Mouse (Mus musculus) liver, embryonic 11.5 days (tissue): Measurements from ENCODE around the gene Trpm3. TPM values are rescaled to one million over a fixed set of nuclear protein-coding genes. Genes with fewer than 3 reads are reported as not detected.
"Not testable (repeated sequence)": the region's sequence is repeated elsewhere in the genome, so short reads cannot be mapped to it uniquely, and the experiment has no call there.

Experiments used
- ATAC-seq: fragments of 200-750 bp; cut with Nextera tagmentation; replicated peaks from 2 replicates; pipeline ENCODE4 v1.8.0; 2017; ENCODE audit warnings: moderate number of reproducible peaks, mild to moderate bottlenecking, moderate TSS enrichment, moderate library complexity; ENCODE audit not compliant: low FRiP score
- DNase-seq: peaks from one replicate; pipeline ENCODE4 v3.0.0-alpha.2; 2017; ENCODE audit warnings: low spot score
- H3K27ac ChIP-seq: fragments of 300-500 bp; sonication (generic); 2 replicates; pipeline ENCODE4 v1.5.1; 2014; ENCODE audit warnings: mild to moderate bottlenecking, low read depth, low read length, control low read depth
- H3K27me3 ChIP-seq: fragments of 300-500 bp; sonication (generic); replicated peaks from 2 replicates; pipeline ENCODE4 v1.6.1; 2014; ENCODE audit warnings: low read length, mixed read lengths; ENCODE audit not compliant: control insufficient read depth, insufficient read depth
- H3K36me3 ChIP-seq: fragments of 300-500 bp; sonication (generic); 2 replicates; pipeline ENCODE4 v1.6.1; 2014; ENCODE audit warnings: mild to moderate bottlenecking, low read length, moderate library complexity, mixed read lengths; ENCODE audit not compliant: control insufficient read depth, insufficient read depth
- H3K4me1 ChIP-seq: fragments of 300-500 bp; sonication (generic); replicated peaks from 2 replicates; pipeline ENCODE4 v1.6.1; 2014; ENCODE audit warnings: low read length, mixed read lengths; ENCODE audit not compliant: control insufficient read depth, insufficient read depth
- H3K4me2 ChIP-seq: fragments of 300-500 bp; sonication (generic); 2 replicates; pipeline ENCODE4 v1.6.1; 2014; ENCODE audit warnings: mild to moderate bottlenecking, control low read depth, moderate library complexity
- H3K4me3 ChIP-seq: fragments of 300-500 bp; sonication (generic); 2 replicates; pipeline ENCODE4 v1.5.1; 2014; ENCODE audit warnings: low read depth, low read length, control low read depth
- H3K9ac ChIP-seq: fragments of 300-500 bp; sonication (generic); 2 replicates; pipeline ENCODE4 v1.6.1; 2014; ENCODE audit warnings: low read depth, low read length, control low read depth
- H3K9me3 ChIP-seq: fragments of 300-500 bp; sonication (generic); 2 replicates; pipeline ENCODE4 v1.6.1; 2016; ENCODE audit warnings: low read length, inconsistent platforms, mixed read lengths; ENCODE audit not compliant: control insufficient read depth
- WGBS: fragments of 180-500 bp; shearing (Covaris S2); extraction: QIAGEN DNeasy Blood & Tissue Kit; methylation state at CpG from one replicate; pipeline ENCODE4 v1.1.7; 2014; 5-methylcytosine and 5-hydroxymethylcytosine counted together
- polyA plus RNA-seq: library from polyadenylated mRNA; unstranded; fragments of >200 nt; fragmentation: Nextera tagmentation; extraction: Ambion mirVana; gene quantifications from 2 replicates; pipeline ENCODE4 v1.2.1, GENCODE M21; 2014

Gene Trpm3
- polyA plus RNA-seq, 1 experiment from 2014 or later: 0.26 TPM

- H3K4me1 ChIP-seq, H3K36me3 ChIP-seq, H3K9me3 ChIP-seq, H3K4me2 ChIP-seq, DNase-seq, H3K4me3 ChIP-seq, H3K27me3 ChIP-seq, H3K9ac ChIP-seq, H3K27ac ChIP-seq, ATAC-seq: not testable (repeated sequence)
- WGBS: 73% methylated on average over 5 of the region's 5 CpGs
Measured at GRCm38 (mm10) chr19:22851423-22851822, 712.6 kb downstream of the Trpm3 start.

- no peak overlapping the region for H3K9ac ChIP-seq
- 87% methylated on average over 4 of the region's 4 CpGs for whole genome bisulfite sequencing
Measured at GRCm38 (mm10) chr19:22859644-22860043, 720.8 kb downstream of the Trpm3 start.

GRCm38 (mm10) chr19:22867456-22867855 lies 728.6 kb downstream of the Trpm3 start:
- ATAC-seq (no peak), DNase-seq (no peak)
- Histone ChIP-seq H3K4me3 (no peak overlapping the region), H3K9me3 (no peaks in the 10 kb centered on the region), H3K36me3 (no peaks in the 10 kb centered on the region), H3K9ac (no peak overlapping the region), H3K4me2 (no peak overlapping the region), H3K27me3 (no peaks in the 10 kb centered on the region), H3K4me1 (no peaks in the 10 kb centered on the region), H3K27ac (no peak overlapping the region)
- WGBS: 84% methylated on average over 5 of the region's 5 CpGs

More at GRCm38 (mm10) chr19:22859644-22860043, 720.8 kb downstream of the Trpm3 start:
- ATAC-seq (no peak), DNase-seq (no peak)
- Histone ChIP-seq H3K4me3 (no peak overlapping the region), H3K4me1 (no peaks in the 10 kb centered on the region), H3K9me3 (no peaks in the 10 kb centered on the region), H3K36me3 (no peaks in the 10 kb centered on the region), H3K27me3 (no peaks in the 10 kb centered on the region), H3K4me2 (no peak overlapping the region), H3K27ac (no peak overlapping the region)

- Histone ChIP-seq H3K9ac (no peak overlapping the region), H3K27ac (no peak overlapping the region), H3K9me3 (no peaks in the 10 kb centered on the region), H3K4me1 (no peaks in the 10 kb centered on the region), H3K4me2 (no peak overlapping the region), H3K27me3 (no peaks in the 10 kb centered on the region), H3K36me3 (no peaks in the 10 kb centered on the region), H3K4me3 (no peak overlapping the region)
- WGBS: 67% methylated on average over 2 of the region's 2 CpGs
- DNase-seq (no peak), ATAC-seq (no peak)
Measured at GRCm38 (mm10) chr19:22869853-22870252, 731.0 kb downstream of the Trpm3 start.

GRCm38 (mm10) chr19:22872456-22872855 lies 733.6 kb downstream of the Trpm3 start:
- ATAC-seq (no peak), DNase-seq (no peak)
- 68% methylated on average over 5 of the region's 5 CpGs for WGBS
- H3K27me3 ChIP-seq: no peaks in the 10 kb centered on the region
- no peaks in the 10 kb centered on the region for H3K36me3 ChIP-seq
- H3K4me3 ChIP-seq: no peak overlapping the region
- no peak overlapping the region for H3K9ac ChIP-seq
- no peak overlapping the region for H3K27ac ChIP-seq
- H3K4me2 ChIP-seq: no peak overlapping the region
- H3K9me3 ChIP-seq: no peaks in the 10 kb centered on the region
- H3K4me1 ChIP-seq: no peaks in the 10 kb centered on the region

- Histone ChIP-seq H3K4me1 (no peaks in the 10 kb centered on the region), H3K9me3 (no peaks in the 10 kb centered on the region), H3K4me2 (no peak overlapping the region), H3K27me3 (no peaks in the 10 kb centered on the region), H3K9ac (no peak overlapping the region), H3K36me3 (no peaks in the 10 kb centered on the region), H3K27ac (no peak overlapping the region), H3K4me3 (no peak overlapping the region)
- no peak for DNase-seq
- WGBS: 57% methylated on average over 1 of the region's 1 CpGs
- ATAC-seq: no peak
Measured at GRCm38 (mm10) chr19:22880199-22880598, 741.4 kb downstream of the Trpm3 start.

- Histone ChIP-seq H3K9me3 (no peaks in the 10 kb centered on the region), H3K4me3 (no peak overlapping the region), H3K36me3 (no peaks in the 10 kb centered on the region), H3K9ac (no peak overlapping the region), H3K4me2 (no peak overlapping the region), H3K27ac (no peak overlapping the region), H3K4me1 (no peaks in the 10 kb centered on the region), H3K27me3 (no peaks in the 10 kb centered on the region)
- ATAC-seq (no peak), DNase-seq (no peak)
- 67% methylated on average over 3 of the region's 3 CpGs for WGBS
Measured at GRCm38 (mm10) chr19:22882670-22883111, 743.8 kb downstream of the Trpm3 start.

- Histone ChIP-seq H3K4me2 (no peak overlapping the region), H3K27ac (no peak overlapping the region), H3K4me1 (no peaks in the 10 kb centered on the region), H3K27me3 (no peaks in the 10 kb centered on the region), H3K9me3 (no peaks in the 10 kb centered on the region), H3K36me3 (no peaks in the 10 kb centered on the region), H3K9ac (no peak overlapping the region), H3K4me3 (no peak overlapping the region)
- WGBS: 82% methylated on average over 7 of the region's 7 CpGs
- DNase-seq: no peak
- ATAC-seq: no peak
Measured at GRCm38 (mm10) chr19:22883154-22883553, 744.3 kb downstream of the Trpm3 start.

GRCm38 (mm10) chr19:22883744-22884317 lies 745.0 kb downstream of the Trpm3 start:
- no peaks in the 10 kb centered on the region for H3K36me3 ChIP-seq
- H3K4me3 ChIP-seq: no peak overlapping the region
- H3K4me2 ChIP-seq: peak overlapping the region; percentile 36; the same call in 1 of the 2 replicates
- H3K27me3 ChIP-seq: no peaks in the 10 kb centered on the region
- WGBS: 26% methylated on average over 18 of the region's 18 CpGs
- H3K9me3 ChIP-seq: no peaks in the 10 kb centered on the region
- no peaks in the 10 kb centered on the region for H3K4me1 ChIP-seq
- H3K27ac ChIP-seq: no peak overlapping the region
- ATAC-seq (peak; percentile 56), DNase-seq (no peak)
- no peak overlapping the region for H3K9ac ChIP-seq
